ENCODE assay signal across 25 mouse cellular contexts in genomic region chr19:34812711-34813110, GRCm38 (mm10).
"Had no signal": no experiment of that assay in that cellular context is flagged by ENCODE, and none has a peak within 500 bp of the region (broad histone marks: within the 10 kb centered on the region; RNA-seq: fewer than 3 reads in every experiment).

No protein-coding gene starts in this region.

- H3K4me1 ChIP-seq: heart, embryonic 13.5 days; heart, embryonic 15.5 days; kidney, embryonic 15.5 days; limb, embryonic 13.5 days; limb, embryonic 15.5 days; liver, embryonic 13.5 days had no signal

- H3K9ac ChIP-seq: heart, embryonic 13.5 days; heart, embryonic 15.5 days; hindbrain, embryonic 13.5 days; hindbrain, embryonic 15.5 days; kidney, embryonic 15.5 days; limb, embryonic 13.5 days; limb, embryonic 15.5 days; liver, embryonic 13.5 days had no signal

- ATAC-seq: hindbrain, postnatal 0 days; intestine, embryonic 16.5 days had no signal

- H3K4me3 ChIP-seq: heart, embryonic 13.5 days; heart, embryonic 15.5 days; hindbrain, embryonic 13.5 days; hindbrain, embryonic 15.5 days; kidney, embryonic 15.5 days; limb, embryonic 13.5 days; limb, embryonic 15.5 days; liver, embryonic 13.5 days had no signal

- H3K4me2 ChIP-seq: heart, embryonic 11.5 days; heart, embryonic 13.5 days; heart, embryonic 15.5 days; hindbrain, embryonic 13.5 days; hindbrain, embryonic 15.5 days; kidney, embryonic 15.5 days; limb, embryonic 13.5 days; limb, embryonic 15.5 days; liver, embryonic 13.5 days had no signal

- H3K27me3 ChIP-seq: heart, embryonic 13.5 days; heart, embryonic 15.5 days; hindbrain, embryonic 13.5 days; hindbrain, embryonic 15.5 days; kidney, embryonic 15.5 days; limb, embryonic 13.5 days; limb, embryonic 15.5 days; liver, embryonic 13.5 days had no signal

- H3K36me3 ChIP-seq: hindbrain, embryonic 15.5 days; kidney, embryonic 15.5 days; limb, embryonic 15.5 days; liver, embryonic 13.5 days had no signal

- H3K9me3 ChIP-seq: heart, embryonic 13.5 days; heart, embryonic 15.5 days; hindbrain, embryonic 13.5 days; hindbrain, embryonic 15.5 days; kidney, embryonic 15.5 days; limb, embryonic 13.5 days; limb, embryonic 15.5 days; liver, embryonic 13.5 days had no signal

- DNase-seq: gastrocnemius, postnatal 14 days; gastrocnemius, postnatal 36 days; heart, adult 18-20 months; heart, postnatal 14 days; heart, postnatal 36 days; kidney, adult 11 months; kidney, adult 2 months; kidney, adult 9 months; kidney, postnatal 14 days; kidney, postnatal 36 days; layer of hippocampus, adult 9-11 months; layer of hippocampus, postnatal 36 days; left cerebral cortex, postnatal 4 days; liver, embryonic 13.5 days had no signal

- H3K27ac ChIP-seq: heart, embryonic 13.5 days; heart, embryonic 15.5 days; hindbrain, embryonic 13.5 days; hindbrain, embryonic 15.5 days; hindbrain, postnatal 0 days; kidney, embryonic 15.5 days; kidney, postnatal 0 days; limb, embryonic 13.5 days; limb, embryonic 15.5 days; liver, embryonic 13.5 days had no signal
